Mouse (Mus musculus) layer of hippocampus, adult 2 months (tissue): ENCODE measurements around the gene Fam102a. TPM values are rescaled to one million over a fixed set of nuclear protein-coding genes. Genes with fewer than 3 reads are reported as not detected.

Source experiments
- DNase-seq, 2 experiments: peaks; one replicate each; pipeline ENCODE4 v3.0.0; 2022; ENCODE audit warnings: low spot score in 2 of 2
- H3K27ac ChIP-seq: fragments of 200-600 bp; 2 replicates; pipeline ENCODE4 v1.8.1; 2022
- H3K4me3 ChIP-seq: fragments of 200-600 bp; 2 replicates; pipeline ENCODE4 v1.8.1; 2022; ENCODE audit warnings: mild to moderate bottlenecking
- CTCF ChIP-seq: fragments of 200-600 bp; conservative IDR thresholded peaks from 2 replicates; pipeline ENCODE4 v1.8.1; 2022; ENCODE audit warnings: antibody characterized with exemption, mild to moderate bottlenecking, moderate library complexity
- total RNA-seq, 2 experiments: library from RNA; stranded (reverse); gene quantifications; 2 replicates each; pipeline ENCODE4 v1.2.3; 2021

Gene Fam102a
- total RNA-seq, 2 experiments from 2014 or later, result 77.1 TPM

DNA sequence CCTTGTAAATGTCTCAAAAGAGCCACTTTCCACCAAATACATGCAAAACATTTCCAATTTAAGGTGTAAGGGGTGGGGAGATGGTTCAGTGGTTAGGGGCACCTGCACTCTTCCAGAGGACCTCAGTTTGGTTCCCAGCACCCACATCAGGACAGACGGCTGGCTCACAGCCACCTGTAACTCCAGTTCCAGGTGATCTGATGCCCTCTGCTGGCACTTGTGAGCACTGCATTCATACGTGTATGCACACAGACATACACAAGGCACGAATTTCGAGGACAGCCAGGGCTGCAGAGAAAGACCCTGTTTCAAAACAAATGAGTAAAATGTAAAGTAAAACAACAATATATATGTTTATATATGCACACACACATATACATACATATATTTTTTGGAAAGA lies 82.5 kb downstream of the Fam102a start:
- H3K4me3 ChIP-seq, result no peak overlapping the region
- no peak overlapping the region for H3K27ac ChIP-seq
- peak; percentile 68 for TF ChIP-seq CTCF
- DNase-seq, result no peak

DNA sequence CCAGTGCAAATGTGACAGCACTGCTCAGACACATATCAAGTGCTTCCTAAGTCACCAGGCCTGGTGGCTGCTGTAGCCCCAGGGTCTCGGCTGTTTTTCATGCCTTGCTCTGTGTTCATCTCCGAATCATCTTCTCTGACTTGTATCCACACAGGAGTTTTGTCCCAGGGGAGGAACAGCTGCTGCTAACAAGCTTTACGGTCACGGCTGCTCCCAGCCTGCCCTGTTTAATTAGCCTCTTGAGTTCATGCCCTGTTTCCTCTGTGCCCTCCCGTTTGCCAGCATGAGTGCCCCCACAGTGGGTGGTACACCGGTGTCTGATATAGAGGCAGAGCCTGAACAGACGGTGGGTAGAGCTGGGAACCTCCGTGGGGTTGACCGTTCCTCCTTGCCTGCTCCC lies 82.9 kb downstream of the Fam102a start:
- no peak for TF ChIP-seq CTCF
- H3K27ac ChIP-seq, result no peak overlapping the region
- DNase-seq, result no peak
- H3K4me3 ChIP-seq, result no peak overlapping the region

Other genes with a start within 250 kb of the Fam102a start
- gene Golga2, start 247.9 kb upstream of the Fam102a start, total RNA-seq, result 10 to 100 TPM; 87.9 TPM
- 100 to 1,000 TPM; 212 to 222 TPM for gene Swi5, start 247.3 kb upstream of the Fam102a start, total RNA-seq
- 10 to 100 TPM; 75.3 to 92.7 TPM for gene Ciz1, start 183.0 kb upstream of the Fam102a start, total RNA-seq
- gene Dnm1, start 182.0 kb upstream of the Fam102a start, total RNA-seq, result 1,000 to 10,000 TPM; 1,274 to 1,381 TPM
- gene 1110008P14Rik, start 153.4 kb upstream of the Fam102a start, total RNA-seq, result 100 to 1,000 TPM; 160 to 170 TPM
- gene Lcn2, start 147.1 kb upstream of the Fam102a start, total RNA-seq, result under 1 TPM in 1 of 2 experiments, not detected in 1; 0.69 TPM
- gene Ptges2, start 139.4 kb upstream of the Fam102a start, total RNA-seq, result 10 to 100 TPM; 33.8 to 35.5 TPM
- gene Naif1, start 84.9 kb upstream of the Fam102a start, total RNA-seq, result 1 to 10 TPM; 4.3 to 4.5 TPM
- gene Slc25a25, start 83.9 kb upstream of the Fam102a start, total RNA-seq, result 10 to 100 TPM; 54.5 to 57.6 TPM
- gene Dpm2, start 35.5 kb downstream of the Fam102a start, total RNA-seq, result 10 to 100 TPM; 77.6 to 84.0 TPM
- gene Pip5kl1, start 39.5 kb downstream of the Fam102a start, total RNA-seq, result 1 to 10 TPM; 4.4 to 5.0 TPM
- under 1 TPM in 1 of 2 experiments, not detected in 1; 0.71 TPM for gene 9430097D07Rik, start 40.4 kb downstream of the Fam102a start, total RNA-seq
- gene St6galnac4, start 51.8 kb downstream of the Fam102a start, total RNA-seq, result 10 to 100 TPM; 36.4 to 40.0 TPM
- 100 to 1,000 TPM; 117 to 124 TPM for gene St6galnac6, start 64.4 kb downstream of the Fam102a start, total RNA-seq
- gene Ak1, start 86.4 kb downstream of the Fam102a start, total RNA-seq, result 100 to 1,000 TPM; 120 to 123 TPM
- 10 to 100 TPM; 16.4 to 19.7 TPM for gene Eng, start 111.3 kb downstream of the Fam102a start, total RNA-seq
- gene Fpgs, start 168.8 kb downstream of the Fam102a start, total RNA-seq, result 10 to 100 TPM; 10.7 to 14.6 TPM
- 100 to 1,000 TPM; 115 to 121 TPM for gene Cdk9, start 177.7 kb downstream of the Fam102a start, total RNA-seq
- 10 to 100 TPM; 18.9 to 20.1 TPM for gene Sh2d3c, start 185.7 kb downstream of the Fam102a start, total RNA-seq
- 1 to 10 TPM; 1.4 to 2.9 TPM for gene 6330409D20Rik, start 205.7 kb downstream of the Fam102a start, total RNA-seq
- 10 to 100 TPM; 30.3 to 32.3 TPM for gene Tor2a, start 221.9 kb downstream of the Fam102a start, total RNA-seq
- under 1 TPM; 0.69 to 0.82 TPM for gene Ttc16, start 240.3 kb downstream of the Fam102a start, total RNA-seq
- gene Ptrh1, start 240.5 kb downstream of the Fam102a start, total RNA-seq, result 1 to 10 TPM; 5.9 to 6.4 TPM
- gene Cfap157, start 249.1 kb downstream of the Fam102a start, total RNA-seq, result 1 to 10 TPM in 1 of 2 experiments, not detected in 1; 2.0 TPM